Mouse (Mus musculus) heart, embryonic 15.5 days (tissue): ENCODE measurements at regions not wholly inside any gene's neighbourhood (a gene's known extent, or its start where the extent isn't known, plus 50 kb on each side); places are given as distances from the start of the nearest gene placed in this dataset.
A peak's percentile ranks its signal among the peaks of the same experiment; 100 is the strongest.

Source experiments
- ATAC-seq: fragments of 200-750 bp; cut with Nextera tagmentation; replicated peaks from 2 replicates; pipeline ENCODE4 v1.8.0; 2017; ENCODE audit warnings: low read depth, moderate TSS enrichment; ENCODE audit not compliant: insufficient number of reproducible peaks, insufficient read depth, low FRiP score
- H3K27ac ChIP-seq: fragments of 300-500 bp; sonication (generic); 2 replicates; pipeline ENCODE4 v1.5.1; 2015; ENCODE audit warnings: mild to moderate bottlenecking, inconsistent platforms
- H3K27me3 ChIP-seq: fragments of 300-500 bp; sonication (generic); 2 replicates; pipeline ENCODE4 v1.6.1; 2015; ENCODE audit warnings: inconsistent platforms
- H3K36me3 ChIP-seq: fragments of 300-500 bp; sonication (generic); 2 replicates; pipeline ENCODE4 v1.6.1; 2015; ENCODE audit warnings: mild to moderate bottlenecking, inconsistent platforms
- H3K4me1 ChIP-seq: fragments of 300-500 bp; sonication (generic); replicated peaks from 2 replicates; pipeline ENCODE4 v1.6.1; 2015; ENCODE audit warnings: inconsistent platforms
- H3K4me2 ChIP-seq: fragments of 300-500 bp; sonication (generic); 2 replicates; pipeline ENCODE4 v1.6.1; 2015; ENCODE audit warnings: inconsistent platforms, mild to moderate bottlenecking, moderate library complexity
- H3K4me3 ChIP-seq: fragments of 300-500 bp; sonication (generic); 2 replicates; pipeline ENCODE4 v1.5.1; 2015; ENCODE audit warnings: mild to moderate bottlenecking, inconsistent platforms
- H3K9ac ChIP-seq: fragments of 300-500 bp; sonication (generic); 2 replicates; pipeline ENCODE4 v1.6.1; 2015; ENCODE audit warnings: mild to moderate bottlenecking, inconsistent platforms
- H3K9me3 ChIP-seq: fragments of 300-500 bp; sonication (generic); replicated peaks from 2 replicates; pipeline ENCODE4 v1.6.1; 2016; ENCODE audit warnings: inconsistent platforms
- whole genome bisulfite sequencing: fragments of 180-500 bp; shearing (Covaris S2); methylation state at CpG from one replicate; pipeline ENCODE4 v1.1.7; 2015; ENCODE audit warnings: mixed read lengths; 5-methylcytosine and 5-hydroxymethylcytosine counted together

DNA sequence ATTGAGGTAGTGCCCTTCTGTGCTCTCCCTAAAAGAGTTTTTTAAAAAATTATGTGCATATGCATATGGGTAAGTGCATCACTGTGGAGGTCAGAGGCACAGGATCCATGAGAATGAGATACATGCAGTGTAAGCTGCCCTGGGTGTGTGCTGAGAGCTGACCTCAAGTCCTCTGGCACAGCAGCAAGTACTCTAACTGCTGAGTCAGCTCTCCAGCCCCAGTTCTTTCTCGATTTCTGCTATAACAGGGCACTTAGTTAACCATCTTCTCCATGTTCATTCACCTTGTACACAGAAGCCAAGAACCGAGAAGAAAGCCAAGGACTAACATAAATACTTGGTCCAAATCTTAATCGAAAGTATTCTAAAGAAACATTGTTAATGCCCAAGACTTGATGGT is 231.1 kb upstream of the Ttc29 start:
- ATAC-seq: no peak
- no peak overlapping the region for H3K9ac ChIP-seq

DNA sequence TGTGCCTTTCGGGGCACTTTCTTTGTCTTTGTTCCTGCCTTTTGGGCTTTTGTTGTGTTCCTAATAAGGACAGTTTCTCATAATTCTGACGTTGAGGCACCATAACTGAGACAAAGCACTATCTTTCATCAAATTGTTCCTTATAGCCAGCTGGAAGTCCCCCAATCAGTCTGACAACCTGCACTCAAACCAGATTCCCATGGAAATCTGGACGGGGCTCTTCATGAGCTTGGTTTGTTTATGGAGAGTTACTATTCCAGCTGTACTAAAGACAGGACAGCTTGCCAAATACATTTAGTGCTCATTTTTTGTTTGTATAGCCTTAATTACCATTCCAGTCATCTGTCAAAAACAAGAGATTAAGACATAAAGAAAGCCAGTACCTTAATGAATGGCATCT is 229.6 kb upstream of the Ttc29 start:
- Histone ChIP-seq H3K4me2 (no peak overlapping the region), H3K4me3 (no peak overlapping the region), H3K9ac (no peak overlapping the region), H3K27ac (no peak overlapping the region), H3K9me3 (no peaks in the 10 kb centered on the region), H3K27me3 (no peaks in the 10 kb centered on the region), H3K36me3 (no peaks in the 10 kb centered on the region), H3K4me1 (peaks cover 10% of the 10 kb centered on the region)
- 62% methylated on average over 3 of the region's 3 CpGs for WGBS
- ATAC-seq: no peak

More for the DNA sequence above, 231.1 kb upstream of the Ttc29 start:
- Histone ChIP-seq H3K4me1 (no peaks in the 10 kb centered on the region; the same call in 1 of the 2 replicates), H3K27me3 (no peaks in the 10 kb centered on the region), H3K27ac (no peak overlapping the region), H3K4me3 (no peak overlapping the region), H3K36me3 (no peaks in the 10 kb centered on the region), H3K9me3 (no peaks in the 10 kb centered on the region), H3K4me2 (no peak overlapping the region)
- WGBS: 82% methylated on average over 3 of the region's 3 CpGs

DNA sequence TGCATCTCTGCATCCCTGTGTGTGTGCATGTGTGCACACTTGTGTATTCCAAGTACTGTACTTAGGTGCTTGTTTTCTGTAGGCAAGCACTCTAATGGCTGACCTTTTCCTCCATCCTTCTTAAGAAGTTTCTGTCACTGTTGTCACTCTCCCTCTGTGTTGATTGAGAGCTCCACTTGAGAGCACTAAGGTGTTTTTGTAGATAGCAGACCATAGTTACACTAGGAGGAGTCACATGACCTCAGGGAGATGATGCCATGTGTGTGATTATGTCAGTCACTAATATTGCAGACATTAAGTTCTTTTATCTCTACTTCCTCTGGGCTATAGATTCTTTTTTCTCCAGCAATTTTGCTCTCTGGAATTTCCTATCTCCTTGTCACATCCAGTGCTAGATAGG is 225.9 kb upstream of the Ttc29 start:
- Histone ChIP-seq H3K4me1 (peaks cover 19% of the 10 kb centered on the region), H3K27me3 (no peaks in the 10 kb centered on the region), H3K36me3 (no peaks in the 10 kb centered on the region), H3K27ac (peak overlapping the region; percentile 92), H3K9ac (no peak overlapping the region), H3K9me3 (no peaks in the 10 kb centered on the region), H3K4me3 (no peak overlapping the region), H3K4me2 (no peak overlapping the region)
- no peak for ATAC-seq

DNA sequence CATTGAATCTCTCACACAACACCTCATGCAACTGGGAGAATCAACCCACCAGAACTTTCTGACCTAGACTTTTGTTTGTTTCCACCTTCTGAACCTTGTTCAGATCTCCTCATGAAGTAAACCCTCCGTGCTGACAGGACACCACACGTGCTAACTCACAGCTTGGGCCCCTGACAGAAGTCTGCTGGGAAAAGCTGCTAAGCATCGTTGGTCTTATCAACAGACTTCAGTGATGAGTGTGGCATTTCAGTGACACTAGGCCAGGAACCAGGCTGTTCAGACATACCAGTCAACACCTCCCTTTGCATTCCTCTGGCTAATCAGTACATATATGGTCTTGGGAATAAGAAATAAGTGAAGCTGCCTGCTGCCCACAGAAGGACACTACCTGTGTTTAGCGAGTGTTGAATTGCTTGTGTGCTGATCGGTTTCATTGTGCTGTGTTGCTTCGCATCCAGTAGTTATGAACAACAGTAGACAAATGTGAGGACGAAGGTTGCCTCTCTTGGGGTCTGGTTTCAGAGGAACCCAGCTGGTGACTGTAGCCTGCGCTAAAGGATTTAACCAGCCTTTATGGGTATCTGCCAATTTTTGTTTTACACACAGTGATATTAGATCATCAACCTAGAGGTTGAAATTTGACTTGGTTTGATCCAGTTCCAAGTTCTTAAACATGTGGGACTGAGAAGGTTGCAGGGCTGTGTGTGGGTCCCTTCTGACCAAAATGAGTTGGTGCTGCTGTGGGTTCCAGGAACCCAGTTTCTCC is 224.6 kb upstream of the Ttc29 start:
- H3K27ac ChIP-seq: peak overlapping the region; percentile 92
- WGBS: 22% methylated on average over 8 of the region's 8 CpGs
- no peaks in the 10 kb centered on the region for H3K9me3 ChIP-seq
- H3K4me2 ChIP-seq: no peak overlapping the region
- H3K9ac ChIP-seq: no peak overlapping the region
- H3K4me1 ChIP-seq: peaks cover 19% of the 10 kb centered on the region
- peak; percentile 97 for ATAC-seq
- H3K4me3 ChIP-seq: no peak overlapping the region
- H3K27me3 ChIP-seq: no peaks in the 10 kb centered on the region
- H3K36me3 ChIP-seq: no peaks in the 10 kb centered on the region

DNA sequence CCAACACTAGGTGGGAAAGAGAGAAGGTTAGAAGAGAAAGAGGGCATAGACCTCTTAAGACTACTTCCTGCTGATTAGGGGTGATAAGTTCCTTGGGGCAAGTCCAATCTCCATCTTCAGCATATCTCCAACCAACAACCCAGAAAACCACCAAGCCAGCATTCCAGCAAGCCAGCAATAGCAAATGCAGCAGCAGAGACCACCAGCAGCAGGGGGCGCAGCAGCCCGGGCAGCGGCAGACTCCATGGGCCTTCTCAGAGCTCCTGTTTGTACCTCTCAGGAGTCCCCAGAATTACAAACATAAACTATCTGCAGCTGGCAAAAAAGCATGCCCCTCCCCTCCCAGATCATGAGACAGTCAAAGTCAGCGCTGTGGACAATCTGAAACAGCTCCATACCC is 222.0 kb upstream of the Ttc29 start:
- H3K27me3 ChIP-seq: no peaks in the 10 kb centered on the region
- no peaks in the 10 kb centered on the region for H3K36me3 ChIP-seq
- H3K27ac ChIP-seq: peak overlapping the region; percentile 38; the same call in 1 of the 2 replicates
- no peak for ATAC-seq
- WGBS: 45% methylated on average over 4 of the region's 4 CpGs
- H3K9me3 ChIP-seq: no peaks in the 10 kb centered on the region
- no peak overlapping the region for H3K4me2 ChIP-seq
- H3K4me1 ChIP-seq: peaks cover 19% of the 10 kb centered on the region
- H3K9ac ChIP-seq: no peak overlapping the region
- H3K4me3 ChIP-seq: no peak overlapping the region

DNA sequence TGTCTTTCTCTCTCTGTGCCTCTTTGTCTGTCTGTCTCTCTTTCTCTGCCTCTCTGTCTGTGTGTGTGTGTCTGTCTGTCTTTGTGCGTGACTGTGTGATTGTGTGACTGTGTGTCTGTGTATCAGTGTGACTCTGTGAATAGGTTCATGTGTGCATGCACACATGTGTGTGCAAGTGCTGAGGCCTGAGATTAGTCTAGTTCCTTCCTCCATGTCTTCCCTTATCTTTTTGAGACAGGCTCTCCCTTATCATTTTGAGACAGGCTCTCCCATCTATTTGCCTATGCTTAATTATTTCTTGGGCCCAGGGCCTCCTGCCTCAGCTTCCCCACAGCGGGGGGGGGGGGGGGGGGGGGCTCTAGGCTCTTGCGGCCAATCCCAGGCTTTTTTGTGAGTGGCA is 212.8 kb upstream of the Ttc29 start:
- Histone ChIP-seq H3K4me2 (no peak overlapping the region), H3K9ac (no peak overlapping the region), H3K36me3 (no peaks in the 10 kb centered on the region), H3K27me3 (no peaks in the 10 kb centered on the region), H3K4me3 (no peak overlapping the region), H3K4me1 (peaks cover 12% of the 10 kb centered on the region), H3K27ac (no peak overlapping the region), H3K9me3 (no peaks in the 10 kb centered on the region)
- no peak for ATAC-seq
- WGBS: 63% methylated on average over 3 of the region's 3 CpGs

DNA sequence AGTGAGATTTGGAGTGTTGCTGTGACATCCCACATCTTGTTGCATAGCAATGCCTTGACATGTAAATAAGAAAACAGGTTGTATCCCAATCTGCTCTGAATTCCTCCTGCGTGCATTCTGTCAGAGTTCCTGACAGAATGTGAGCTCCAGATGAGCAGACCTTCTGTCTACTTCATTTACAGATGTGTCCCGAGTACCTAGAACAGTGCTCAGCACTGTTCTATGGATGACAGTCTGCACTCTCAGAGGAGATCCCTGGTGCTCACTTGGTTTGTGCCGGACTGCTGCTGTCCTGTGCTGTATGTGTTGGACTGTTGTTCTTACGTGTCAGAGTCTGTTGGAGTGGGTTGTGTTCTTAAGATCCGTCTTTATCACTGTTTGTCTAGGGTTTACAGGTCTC is 211.4 kb upstream of the Ttc29 start:
- Histone ChIP-seq H3K36me3 (no peaks in the 10 kb centered on the region), H3K9ac (no peak overlapping the region), H3K4me3 (no peak overlapping the region), H3K9me3 (no peaks in the 10 kb centered on the region), H3K27ac (peak overlapping the region; percentile 24), H3K27me3 (no peaks in the 10 kb centered on the region), H3K4me1 (peaks cover 12% of the 10 kb centered on the region), H3K4me2 (no peak overlapping the region)
- ATAC-seq: no peak
- WGBS: 26% methylated on average over 5 of the region's 5 CpGs

DNA sequence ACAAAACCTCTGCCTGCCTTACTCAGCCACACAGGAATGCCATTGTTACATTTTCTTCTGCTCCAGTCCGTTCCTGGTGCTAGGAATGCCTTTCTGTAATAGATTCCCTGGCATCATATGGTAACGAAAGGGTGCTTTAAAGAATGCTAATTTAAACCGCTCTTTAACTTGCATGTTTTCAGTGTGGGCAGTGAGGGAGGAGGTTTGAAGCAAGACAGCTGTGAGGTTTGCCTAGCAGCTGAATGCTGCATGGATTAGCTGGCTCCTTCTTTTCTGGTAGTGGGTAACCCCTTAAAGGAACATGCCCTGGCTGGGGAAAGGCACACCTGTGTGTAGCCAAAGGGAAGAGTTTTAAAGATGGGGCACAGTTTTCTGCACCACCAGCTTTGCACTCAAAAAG is 211.0 kb upstream of the Ttc29 start:
- H3K9ac ChIP-seq: no peak overlapping the region
- no peaks in the 10 kb centered on the region for H3K36me3 ChIP-seq
- no peak overlapping the region for H3K4me3 ChIP-seq
- 22% methylated on average over 3 of the region's 3 CpGs for WGBS
- H3K4me2 ChIP-seq: no peak overlapping the region
- ATAC-seq: no peak
- no peaks in the 10 kb centered on the region for H3K27me3 ChIP-seq
- H3K27ac ChIP-seq: peak overlapping the region; percentile 24
- no peaks in the 10 kb centered on the region for H3K9me3 ChIP-seq
- peaks cover 12% of the 10 kb centered on the region for H3K4me1 ChIP-seq

DNA sequence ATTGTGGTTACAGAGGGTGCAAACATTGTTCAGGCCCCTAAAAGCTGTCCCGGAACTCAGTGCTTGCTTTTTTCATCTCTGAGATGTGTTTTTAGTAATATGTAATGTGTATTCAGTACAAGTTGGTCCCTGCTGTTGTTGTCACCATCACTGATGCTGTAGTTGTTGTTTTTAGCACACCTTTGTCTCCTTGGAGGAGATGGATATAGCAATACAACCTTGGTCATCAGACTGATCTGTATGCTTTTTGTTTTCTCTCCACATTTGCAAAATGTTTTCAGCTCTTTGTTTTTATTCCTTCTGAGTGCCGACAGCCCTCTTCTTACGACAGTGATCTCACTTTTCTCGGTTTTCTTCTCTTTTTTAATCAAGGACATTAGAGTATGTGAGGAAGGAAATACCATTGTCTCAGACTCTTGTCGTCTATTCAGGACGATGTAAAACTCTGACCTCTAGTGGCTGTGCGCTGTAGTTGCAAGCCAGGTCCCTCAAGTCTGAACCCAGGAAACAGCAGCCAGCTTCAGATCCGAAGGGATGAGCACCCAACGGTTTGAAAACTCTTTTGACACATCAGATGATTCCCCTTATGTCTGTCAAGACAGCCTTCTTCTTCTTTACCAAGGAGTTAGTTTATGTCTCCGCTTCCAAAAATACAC is 209.1 kb upstream of the Ttc29 start:
- no peak overlapping the region for H3K27ac ChIP-seq
- no peak overlapping the region for H3K4me2 ChIP-seq
- H3K4me3 ChIP-seq: no peak overlapping the region
- no peak overlapping the region for H3K9ac ChIP-seq
- no peak for ATAC-seq
- H3K27me3 ChIP-seq: no peaks in the 10 kb centered on the region
- H3K4me1 ChIP-seq: peaks cover 12% of the 10 kb centered on the region
- H3K36me3 ChIP-seq: no peaks in the 10 kb centered on the region
- 14% methylated on average over 10 of the region's 10 CpGs for WGBS
- H3K9me3 ChIP-seq: no peaks in the 10 kb centered on the region

DNA sequence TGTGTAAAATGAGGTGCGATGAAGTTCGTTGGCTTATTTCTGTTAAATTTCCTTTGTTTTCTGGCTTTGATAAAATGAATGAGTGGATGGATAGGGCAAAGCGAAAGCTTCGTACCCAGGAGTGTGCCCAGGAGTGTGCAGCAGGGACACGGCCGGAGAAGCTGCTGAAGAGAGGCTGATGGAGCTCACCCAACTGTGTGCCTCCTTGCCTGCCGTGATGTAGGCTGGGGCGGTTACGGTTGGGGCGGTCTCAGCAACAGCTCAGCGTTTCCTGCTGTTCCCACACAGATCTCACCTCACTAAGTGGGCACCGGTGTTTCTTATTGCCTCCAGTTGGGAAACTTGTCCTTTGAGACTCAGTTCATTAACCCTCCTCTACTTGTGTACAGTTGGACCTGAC is 208.2 kb upstream of the Ttc29 start:
- Histone ChIP-seq H3K27ac (no peak overlapping the region), H3K4me2 (no peak overlapping the region), H3K9me3 (no peaks in the 10 kb centered on the region), H3K9ac (no peak overlapping the region), H3K4me1 (peaks cover 12% of the 10 kb centered on the region), H3K4me3 (no peak overlapping the region), H3K27me3 (no peaks in the 10 kb centered on the region), H3K36me3 (no peaks in the 10 kb centered on the region)
- 73% methylated on average over 12 of the region's 12 CpGs for WGBS
- ATAC-seq: no peak

DNA sequence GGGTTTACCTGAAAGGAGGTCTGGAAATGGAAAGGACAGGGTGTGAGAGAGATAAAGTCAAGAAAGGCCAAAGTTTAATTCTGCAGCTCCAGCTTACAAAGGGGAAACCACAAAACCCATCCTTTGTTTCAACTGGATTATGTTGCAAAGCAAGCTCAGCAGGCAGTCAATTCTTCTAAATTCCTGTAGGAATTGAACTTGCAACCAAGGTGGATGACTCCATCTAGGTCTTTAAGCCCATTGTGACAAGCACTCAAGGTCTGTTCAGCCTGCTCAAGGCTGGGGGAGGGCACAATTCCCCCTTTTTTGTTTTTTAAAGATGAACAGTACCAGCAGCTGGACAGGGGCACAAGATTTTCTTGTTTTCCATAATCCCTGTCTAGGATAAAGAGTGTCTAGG is 200.0 kb upstream of the Ttc29 start:
- no peak for ATAC-seq
- H3K4me1 ChIP-seq: 0 out of 2 replicates have a peak, but pooled peaks cover 2% of the 10 kb centered on the region
- H3K9ac ChIP-seq: no peak overlapping the region
- no peak overlapping the region for H3K4me3 ChIP-seq
- H3K27ac ChIP-seq: no peak overlapping the region
- no peak overlapping the region for H3K4me2 ChIP-seq
- H3K36me3 ChIP-seq: no peaks in the 10 kb centered on the region
- H3K27me3 ChIP-seq: no peaks in the 10 kb centered on the region
- H3K9me3 ChIP-seq: no peaks in the 10 kb centered on the region
